Mouse (Mus musculus): ENCODE results near the gene Rpl18. TPM values are rescaled to one million over a fixed set of nuclear protein-coding genes. Genes with fewer than 3 reads are reported as not detected.
A peak's percentile ranks its signal among the peaks of the same experiment; 100 is the strongest.

Rpl18 gene
- total RNA-seq, 2 experiments from 2014 or later: 318 to 325 TPM

GRCm38 (mm10) chr7:45708221-45708761 lies 7.0 kb upstream of the Rpl18 start:
- intact Hi-C loops (cut with DNase I): no loop called here
- H3K4me3 ChIP-seq: peak overlapping the region; percentile 68
- DNase-seq (ENCODE audit: extremely low spot score in 1 of 2, low spot score in 2 of 2): peak in 1 of 2 experiments; percentile 29
- peak overlapping the region; percentile 98 for H3K27ac ChIP-seq
- TF ChIP-seq CTCF (IDR thresholded peaks at IDR 0.05): no peak

GRCm38 (mm10) chr7:45709036-45709435 lies 6.2 kb upstream of the Rpl18 start:
- intact Hi-C loops (cut with DNase I): no loop called here
- DNase-seq (ENCODE audit: extremely low spot score in 1 of 2, low spot score in 2 of 2): peak in 1 of 2 experiments; percentile 38
- Histone ChIP-seq H3K4me3 (0 out of 2 replicates have a peak overlapping the region, but pooled peaks have one; percentile 68), H3K27ac (peak overlapping the region; percentile 98)
- TF ChIP-seq CTCF (IDR thresholded peaks at IDR 0.05): no peak

GRCm38 (mm10) chr7:45709677-45710355 lies 5.4 kb upstream of the Rpl18 start:
- peak overlapping the region; percentile 98 for H3K27ac ChIP-seq
- H3K4me3 ChIP-seq: no peak overlapping the region
- TF ChIP-seq CTCF (IDR thresholded peaks at IDR 0.05): no peak
- intact Hi-C loops (cut with DNase I): no loop called here
- DNase-seq (ENCODE audit: extremely low spot score in 1 of 2, low spot score in 2 of 2): peak in 1 of 2 experiments; percentile 19

- H3K4me3 ChIP-seq: no peak overlapping the region
- intact Hi-C loops (cut with DNase I): no loop called here
- H3K27ac ChIP-seq: peak overlapping the region; percentile 98; the same call in 1 of the 2 replicates
- peak in 1 of 2 experiments; percentile 21 for DNase-seq (ENCODE audit: extremely low spot score in 1 of 2, low spot score in 2 of 2)
- TF ChIP-seq CTCF (IDR thresholded peaks at IDR 0.05): no peak
These were observed 4.6 kb upstream of the Rpl18 start for GRCm38 (mm10) chr7:45710477-45711191.

- intact Hi-C loops (cut with DNase I): no loop called here
- TF ChIP-seq CTCF (IDR thresholded peaks at IDR 0.05): no peak
These were observed 3.8 kb upstream of the Rpl18 start for GRCm38 (mm10) chr7:45711316-45712021.

GRCm38 (mm10) chr7:45712022-45712757 lies 3.1 kb upstream of the Rpl18 start:
- no peak for TF ChIP-seq CTCF (IDR thresholded peaks at IDR 0.05)
- intact Hi-C loops (cut with DNase I): no loop called here
- no peak for DNase-seq (ENCODE audit: extremely low spot score in 1 of 2, low spot score in 2 of 2)
- H3K4me3 ChIP-seq: no peak overlapping the region
- no peak overlapping the region for H3K27ac ChIP-seq

More at GRCm38 (mm10) chr7:45711316-45712021, 3.8 kb upstream of the Rpl18 start:
- DNase-seq (ENCODE audit: extremely low spot score in 1 of 2, low spot score in 2 of 2): peak in 1 of 2 experiments; percentile 19
- no peak overlapping the region for H3K4me3 ChIP-seq
- peak overlapping the region; percentile 11; the same call in 1 of the 2 replicates for H3K27ac ChIP-seq

- TF ChIP-seq CTCF (IDR thresholded peaks at IDR 0.05): no peak
- Histone ChIP-seq H3K4me3 (no peak overlapping the region), H3K27ac (no peak overlapping the region)
- peak in 1 of 2 experiments; percentile 25 for DNase-seq (ENCODE audit: extremely low spot score in 1 of 2, low spot score in 2 of 2)
- intact Hi-C loops (cut with DNase I): no loop called here
These were observed 1.9 kb upstream of the Rpl18 start for GRCm38 (mm10) chr7:45713396-45713795.

- no peak for DNase-seq (ENCODE audit: extremely low spot score in 1 of 2, low spot score in 2 of 2)
- H3K4me3 ChIP-seq: peak overlapping the region; percentile 91
- intact Hi-C loops (cut with DNase I): no loop called here
These were observed 1.3 kb upstream of the Rpl18 start for GRCm38 (mm10) chr7:45713881-45714520.

GRCm38 (mm10) chr7:45714630-45715089 lies 597 bp upstream of the Rpl18 start:
- Histone ChIP-seq H3K4me3 (peak overlapping the region; percentile 91), H3K27ac (peak overlapping the region; percentile 86)
- intact Hi-C loops (cut with DNase I): no loop called here
- TF ChIP-seq CTCF (IDR thresholded peaks at IDR 0.05): no peak
- no peak for DNase-seq (ENCODE audit: extremely low spot score in 1 of 2, low spot score in 2 of 2)

More at GRCm38 (mm10) chr7:45713881-45714520, 1.3 kb upstream of the Rpl18 start:
- TF ChIP-seq CTCF (IDR thresholded peaks at IDR 0.05): no peak
- no peak overlapping the region; the same call in 1 of the 2 replicates for H3K27ac ChIP-seq

GRCm38 (mm10) chr7:45715741-45716459 lies 643 bp downstream of the Rpl18 start:
- H3K27ac ChIP-seq: peak overlapping the region; percentile 75
- peak overlapping the region; percentile 91 for H3K4me3 ChIP-seq
- intact Hi-C loops (cut with DNase I): no loop called here
- TF ChIP-seq CTCF (IDR thresholded peaks at IDR 0.05): no peak
- no peak for DNase-seq (ENCODE audit: extremely low spot score in 1 of 2, low spot score in 2 of 2)
